Mouse (Mus musculus): ENCODE data around the gene Eef1a2. TPM values are rescaled to one million over a fixed set of nuclear protein-coding genes. Genes with fewer than 3 reads are reported as not detected.

The Eef1a2 gene
- polyA plus RNA-seq, 1 experiment from 2014 or later: not detected

GRCm38 (mm10) chr2:181128963-181129362, 27.9 kb downstream of the Eef1a2 start:
- no peak overlapping the region for H3K27ac ChIP-seq
- H3K36me3 ChIP-seq: no peaks in the 10 kb centered on the region
- no peaks in the 10 kb centered on the region for H3K4me1 ChIP-seq (replicated peaks)
- WGBS (ENCODE audit: insufficient replicate concordance): 62% methylated on average over 4 of the region's 4 CpGs
- ATAC-seq (ENCODE audit: low read depth) (no peak), DNase-seq (no peak)
- H3K27me3 ChIP-seq: peaks cover 38% of the 10 kb centered on the region
- no peak overlapping the region for H3K4me2 ChIP-seq
- no peak overlapping the region for H3K4me3 ChIP-seq (replicated peaks)
- no peak overlapping the region for H3K9ac ChIP-seq
- no peaks in the 10 kb centered on the region for H3K9me3 ChIP-seq (replicated peaks)

DNA sequence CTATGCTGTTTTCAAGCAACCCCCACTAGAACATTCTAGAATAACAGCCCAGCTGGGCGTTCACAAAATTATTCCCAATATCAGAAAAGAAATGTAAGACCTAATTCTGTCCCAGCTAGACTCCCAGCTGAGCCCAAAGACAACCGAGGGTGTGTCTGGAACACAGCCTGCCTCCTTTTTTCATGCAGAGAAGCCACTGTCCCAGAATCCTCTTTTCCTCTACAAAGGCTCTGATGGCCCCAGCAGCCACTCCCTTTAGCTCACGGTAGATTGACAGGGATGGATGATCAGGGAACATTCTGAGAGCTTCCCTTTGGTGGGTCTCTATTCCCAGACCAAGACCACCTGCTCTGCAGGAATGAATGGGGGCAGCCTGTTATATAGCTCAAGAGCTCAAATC, 29.0 kb downstream of the Eef1a2 start:
- H3K4me1 ChIP-seq (replicated peaks): no peaks in the 10 kb centered on the region
- H3K4me2 ChIP-seq: no peak overlapping the region

GRCm38 (mm10) chr2:181125726-181126455, 30.9 kb downstream of the Eef1a2 start:
- ATAC-seq (ENCODE audit: low read depth): no peak
- Histone ChIP-seq H3K4me1 (replicated peaks) (no peaks in the 10 kb centered on the region), H3K4me2 (no peak overlapping the region), H3K9ac (no peak overlapping the region), H3K4me3 (replicated peaks) (no peak overlapping the region), H3K27ac (no peak overlapping the region), H3K9me3 (replicated peaks) (no peaks in the 10 kb centered on the region), H3K36me3 (no peaks in the 10 kb centered on the region), H3K27me3 (peaks cover 8% of the 10 kb centered on the region; the same call in 1 of the 2 replicates)
- 31% methylated on average over 7 of the region's 7 CpGs for WGBS (ENCODE audit: insufficient replicate concordance)
- no peak for DNase-seq

More for the DNA sequence above, 29.0 kb downstream of the Eef1a2 start:
- Histone ChIP-seq H3K4me3 (replicated peaks) (no peak overlapping the region), H3K9ac (no peak overlapping the region), H3K27ac (no peak overlapping the region), H3K9me3 (replicated peaks) (no peaks in the 10 kb centered on the region), H3K27me3 (peaks cover 26% of the 10 kb centered on the region), H3K36me3 (no peaks in the 10 kb centered on the region)
- ATAC-seq (ENCODE audit: low read depth): no peak
- DNase-seq: no peak
- 24% methylated on average over 3 of the region's 3 CpGs for WGBS (ENCODE audit: insufficient replicate concordance)

DNA sequence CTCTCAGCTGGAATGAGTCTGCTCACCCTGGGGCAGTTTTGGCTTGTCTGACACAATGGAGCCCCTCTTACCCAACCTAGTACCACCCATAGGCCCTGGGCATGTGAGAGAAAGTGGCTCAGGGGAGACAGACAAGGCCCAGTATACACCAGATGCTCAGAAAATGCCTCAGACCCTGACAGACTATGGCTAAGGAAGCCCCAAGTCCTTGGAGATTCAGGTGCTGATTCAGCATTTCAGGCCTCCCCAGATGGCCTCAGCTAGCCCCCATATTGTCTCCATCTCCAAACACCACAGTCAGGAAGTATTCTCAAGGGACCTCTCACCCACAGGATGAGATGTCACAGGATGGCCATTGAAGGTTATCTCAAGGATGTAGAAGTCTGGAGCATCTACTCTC, 34.2 kb downstream of the Eef1a2 start:
- Histone ChIP-seq H3K36me3 (no peaks in the 10 kb centered on the region), H3K4me3 (replicated peaks) (no peak overlapping the region), H3K4me2 (no peak overlapping the region), H3K9me3 (replicated peaks) (no peaks in the 10 kb centered on the region), H3K4me1 (replicated peaks) (no peaks in the 10 kb centered on the region), H3K9ac (no peak overlapping the region), H3K27me3 (peaks cover 7% of the 10 kb centered on the region; the same call in 1 of the 2 replicates), H3K27ac (no peak overlapping the region)
- ATAC-seq (ENCODE audit: low read depth) (no peak), DNase-seq (no peak)

DNA sequence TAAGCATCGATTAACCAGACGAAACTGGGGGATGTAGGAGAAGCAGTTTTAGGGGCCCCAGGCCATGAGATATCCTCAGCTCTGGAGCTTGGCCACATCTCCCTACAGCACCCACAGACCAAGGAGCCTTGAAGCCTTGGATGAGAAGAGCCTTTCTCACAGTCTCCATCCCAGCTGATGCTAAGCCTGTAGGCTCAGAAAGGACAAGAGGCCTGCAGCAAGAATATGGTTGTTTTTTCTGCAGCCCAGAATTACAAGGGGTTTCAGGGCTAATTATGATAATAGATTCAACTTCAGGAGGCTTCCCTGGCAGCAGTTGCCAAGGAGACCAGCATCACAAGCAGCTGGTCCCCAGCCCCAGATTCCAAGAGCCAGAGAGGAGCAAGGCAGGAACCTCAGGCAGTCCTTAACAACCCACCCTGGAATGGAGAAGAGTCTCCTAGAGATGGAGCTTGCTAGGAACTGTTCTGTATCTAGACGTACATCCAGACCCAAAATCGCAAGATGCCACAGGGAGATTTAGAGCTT, 35.8 kb downstream of the Eef1a2 start:
- no peak overlapping the region for H3K27ac ChIP-seq
- H3K27me3 ChIP-seq: peaks cover 12% of the 10 kb centered on the region; the same call in 1 of the 2 replicates
- DNase-seq (no peak), ATAC-seq (ENCODE audit: low read depth) (no peak)
- H3K36me3 ChIP-seq: no peaks in the 10 kb centered on the region
- H3K9me3 ChIP-seq (replicated peaks): no peaks in the 10 kb centered on the region
- no peak overlapping the region for H3K9ac ChIP-seq
- no peak overlapping the region for H3K4me2 ChIP-seq
- no peaks in the 10 kb centered on the region for H3K4me1 ChIP-seq (replicated peaks)
- 61% methylated on average over 4 of the region's 4 CpGs for WGBS (ENCODE audit: insufficient replicate concordance)
- H3K4me3 ChIP-seq (replicated peaks): no peak overlapping the region

DNA sequence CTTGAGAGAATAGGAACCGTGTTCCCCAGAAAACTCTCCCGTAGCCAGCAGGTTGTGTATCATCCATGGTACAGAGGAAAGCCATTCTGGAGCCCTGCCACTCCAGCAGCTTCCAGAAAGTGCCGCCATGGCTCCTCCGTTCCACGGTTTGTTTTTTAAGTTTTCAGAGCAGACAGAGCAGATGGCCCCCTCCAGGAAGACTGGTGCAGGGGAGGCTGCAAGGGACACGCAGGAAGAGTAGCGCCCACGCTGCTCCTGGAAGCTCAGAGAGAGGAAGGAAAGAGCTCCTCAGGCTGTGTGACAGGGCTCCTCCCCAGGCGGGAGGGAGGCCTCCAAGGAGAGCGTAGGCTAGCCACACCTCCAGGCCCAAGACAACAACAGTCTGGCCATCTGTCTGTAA, 36.9 kb downstream of the Eef1a2 start:
- WGBS (ENCODE audit: insufficient replicate concordance): 24% methylated on average over 10 of the region's 10 CpGs
- no peak for ATAC-seq (ENCODE audit: low read depth)
- no peak for DNase-seq

GRCm38 (mm10) chr2:181116436-181116835, 40.4 kb downstream of the Eef1a2 start:
- Histone ChIP-seq H3K9ac (no peak overlapping the region), H3K4me3 (replicated peaks) (no peak overlapping the region), H3K36me3 (no peaks in the 10 kb centered on the region), H3K4me1 (replicated peaks) (0 out of 2 replicates have a peak, but pooled peaks cover 4% of the 10 kb centered on the region), H3K27ac (no peak overlapping the region), H3K4me2 (no peak overlapping the region), H3K27me3 (peaks cover 12% of the 10 kb centered on the region; the same call in 1 of the 2 replicates), H3K9me3 (replicated peaks) (no peaks in the 10 kb centered on the region)
- ATAC-seq (ENCODE audit: low read depth) (no peak), DNase-seq (no peak)
- 65% methylated on average over 5 of the region's 5 CpGs for WGBS (ENCODE audit: insufficient replicate concordance)

More for the DNA sequence above, 36.9 kb downstream of the Eef1a2 start:
- H3K9me3 ChIP-seq (replicated peaks): no peaks in the 10 kb centered on the region
- H3K27me3 ChIP-seq: peaks cover 12% of the 10 kb centered on the region; the same call in 1 of the 2 replicates
- H3K4me3 ChIP-seq (replicated peaks): no peak overlapping the region
- H3K27ac ChIP-seq: no peak overlapping the region
- no peak overlapping the region for H3K9ac ChIP-seq
- no peak overlapping the region for H3K4me2 ChIP-seq
- H3K36me3 ChIP-seq: no peaks in the 10 kb centered on the region
- H3K4me1 ChIP-seq (replicated peaks): 0 out of 2 replicates have a peak, but pooled peaks cover 4% of the 10 kb centered on the region

DNA sequence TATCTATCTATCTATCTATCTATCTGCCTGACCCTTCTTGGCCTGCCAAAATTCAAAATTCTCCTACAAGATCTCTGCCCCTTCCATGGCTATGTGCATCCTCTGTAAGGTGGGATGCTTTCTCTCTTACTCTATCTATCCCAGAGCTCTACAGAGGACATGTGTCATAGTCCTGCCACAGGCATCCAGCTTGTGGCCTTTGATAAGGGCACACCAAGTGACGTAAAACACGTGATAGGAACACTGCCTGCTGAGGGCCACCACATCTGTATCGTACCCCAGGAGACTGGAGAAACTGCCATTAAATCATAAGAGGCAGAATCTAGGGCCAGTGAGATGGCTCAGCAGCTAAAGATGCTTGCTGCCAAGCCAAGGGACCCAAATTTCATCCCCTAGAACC, 41.4 kb downstream of the Eef1a2 start:
- DNase-seq (no peak), ATAC-seq (ENCODE audit: low read depth) (peak; percentile 80)
- H3K4me3 ChIP-seq (replicated peaks): no peak overlapping the region
- 39% methylated on average over 3 of the region's 3 CpGs for WGBS (ENCODE audit: insufficient replicate concordance)
- H3K27me3 ChIP-seq: peaks cover 8% of the 10 kb centered on the region; the same call in 1 of the 2 replicates
- H3K9me3 ChIP-seq (replicated peaks): no peaks in the 10 kb centered on the region
- H3K4me2 ChIP-seq: no peak overlapping the region
- H3K36me3 ChIP-seq: no peaks in the 10 kb centered on the region
- no peak overlapping the region for H3K9ac ChIP-seq
- H3K27ac ChIP-seq: no peak overlapping the region
- 0 out of 2 replicates have a peak, but pooled peaks cover 4% of the 10 kb centered on the region for H3K4me1 ChIP-seq (replicated peaks)

DNA sequence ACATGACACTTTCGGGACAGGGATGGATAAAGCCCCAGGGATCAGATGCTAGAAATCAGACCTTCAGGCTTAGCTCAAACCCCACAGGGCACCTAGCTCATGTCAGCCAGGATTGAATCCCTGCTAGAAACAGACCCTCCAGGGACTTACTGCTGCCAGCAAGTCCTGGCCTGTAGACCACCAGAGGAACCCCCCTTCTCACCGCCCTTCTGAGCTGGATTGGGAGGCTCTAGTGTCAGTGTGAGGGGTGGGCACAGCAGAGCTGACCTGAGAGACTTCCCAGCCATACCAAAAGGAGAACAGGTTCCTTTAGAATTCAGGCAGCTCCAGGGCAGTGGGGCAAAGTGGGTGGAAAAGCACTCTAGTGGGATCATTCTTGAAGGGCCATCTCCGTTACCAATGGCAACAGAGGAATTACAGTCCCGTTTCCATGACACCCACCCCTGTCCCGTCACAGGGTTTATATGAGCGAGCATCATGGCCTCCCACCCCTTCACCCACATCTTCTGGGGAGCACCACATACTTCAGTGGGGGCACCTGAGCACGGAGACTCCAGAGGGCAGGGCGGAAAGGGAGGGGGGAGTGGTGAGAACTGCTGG, 43.0 kb downstream of the Eef1a2 start:
- DNase-seq (no peak), ATAC-seq (ENCODE audit: low read depth) (no peak)
- WGBS (ENCODE audit: insufficient replicate concordance): 59% methylated on average over 8 of the region's 8 CpGs
- peaks cover 7% of the 10 kb centered on the region; the same call in 1 of the 2 replicates for H3K27me3 ChIP-seq
- H3K4me3 ChIP-seq (replicated peaks): no peak overlapping the region
- no peaks in the 10 kb centered on the region for H3K9me3 ChIP-seq (replicated peaks)
- H3K4me1 ChIP-seq (replicated peaks): 0 out of 2 replicates have a peak, but pooled peaks cover 4% of the 10 kb centered on the region
- no peak overlapping the region for H3K4me2 ChIP-seq
- H3K27ac ChIP-seq: no peak overlapping the region
- no peaks in the 10 kb centered on the region for H3K36me3 ChIP-seq
- H3K9ac ChIP-seq: no peak overlapping the region

DNA sequence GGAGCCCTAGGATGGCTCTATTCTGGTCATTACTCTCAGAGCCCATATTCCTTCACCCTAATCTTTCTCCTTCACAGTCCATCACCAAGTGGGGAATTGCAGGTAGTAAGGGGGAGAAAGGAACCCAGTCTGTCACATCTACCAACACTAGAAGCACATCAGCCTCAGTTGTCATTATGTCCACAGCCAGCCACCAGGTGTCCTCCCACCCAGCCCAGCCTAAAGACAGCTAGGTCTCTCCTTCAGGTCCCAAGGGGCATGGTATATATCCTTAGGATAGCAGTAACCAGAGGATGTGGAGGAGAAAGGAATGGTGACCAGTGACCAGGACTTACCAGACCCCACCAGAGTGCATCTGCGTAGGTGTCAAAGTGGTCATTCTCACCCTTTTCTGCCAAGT, 45.1 kb downstream of the Eef1a2 start:
- Histone ChIP-seq H3K27ac (no peak overlapping the region), H3K4me3 (replicated peaks) (no peak overlapping the region), H3K4me1 (replicated peaks) (0 out of 2 replicates have a peak, but pooled peaks cover 4% of the 10 kb centered on the region), H3K36me3 (no peaks in the 10 kb centered on the region), H3K9me3 (replicated peaks) (no peaks in the 10 kb centered on the region), H3K9ac (no peak overlapping the region), H3K27me3 (0 out of 2 replicates have a peak, but pooled peaks cover 1% of the 10 kb centered on the region), H3K4me2 (no peak overlapping the region)
- 36% methylated on average over 1 of the region's 1 CpGs for WGBS (ENCODE audit: insufficient replicate concordance)
- no peak for DNase-seq
- ATAC-seq (ENCODE audit: low read depth): no peak

DNA sequence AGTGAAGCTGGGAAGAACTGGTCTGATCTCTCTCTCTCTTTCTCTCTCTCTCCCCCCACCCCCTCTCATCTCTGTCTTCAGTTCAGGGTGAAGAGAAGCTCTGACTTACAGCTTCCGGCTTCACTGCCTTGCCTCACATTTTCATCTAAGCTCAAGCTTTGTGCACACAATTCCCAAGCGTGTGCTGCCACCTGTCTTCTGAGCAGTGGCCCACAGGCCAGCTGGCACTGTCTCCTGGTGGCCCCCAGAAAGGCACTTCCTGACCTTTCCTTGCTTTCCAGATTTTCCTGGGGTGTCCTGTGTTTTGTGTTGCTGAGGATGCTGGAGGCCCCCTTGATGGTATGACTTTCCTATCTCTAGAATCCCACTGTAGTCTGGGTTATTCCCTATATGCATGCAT, 52.7 kb downstream of the Eef1a2 start:
- H3K36me3 ChIP-seq: no peaks in the 10 kb centered on the region
- no peaks in the 10 kb centered on the region for H3K4me1 ChIP-seq (replicated peaks)
- H3K4me2 ChIP-seq: no peak overlapping the region
- ATAC-seq (ENCODE audit: low read depth) (no peak), DNase-seq (no peak)
- no peak overlapping the region for H3K27ac ChIP-seq
- H3K9ac ChIP-seq: no peak overlapping the region
- no peak overlapping the region for H3K4me3 ChIP-seq (replicated peaks)
- no peaks in the 10 kb centered on the region for H3K9me3 ChIP-seq (replicated peaks)
- WGBS (ENCODE audit: insufficient replicate concordance): 40% methylated on average over 2 of the region's 2 CpGs
- no peaks in the 10 kb centered on the region for H3K27me3 ChIP-seq

Measured in liver, embryonic 13.5 days (tissue).